Mouse (Mus musculus) urinary bladder, postnatal 4 days (tissue): ENCODE measurements around the gene Fibcd1.

Source experiments
- DNase-seq, 2 experiments: peaks; one replicate each; pipeline ENCODE4 v3.0.0; 2021 to 2022; ENCODE audit warnings: low spot score in 2 of 2

Fibcd1 gene

GRCm38 (mm10) chr2:31769631-31770111, 76.1 kb downstream of the Fibcd1 start:
- peak in 1 of 2 experiments; percentile 34 for DNase-seq

GRCm38 (mm10) chr2:31769115-31769514, 76.7 kb downstream of the Fibcd1 start:
- DNase-seq = no peak

GRCm38 (mm10) chr2:31767815-31768214, 78.0 kb downstream of the Fibcd1 start:
- DNase-seq = no peak

GRCm38 (mm10) chr2:31767104-31767503, 78.7 kb downstream of the Fibcd1 start:
- DNase-seq = no peak
